Mouse (Mus musculus) midbrain, embryonic 16.5 days (tissue): ENCODE data around the gene Smpd4. TPM values are rescaled to one million over a fixed set of nuclear protein-coding genes. Genes with fewer than 3 reads are reported as not detected.

Source experiments
- ATAC-seq: fragments of 200-750 bp; cut with Nextera tagmentation; 2 replicates; pipeline ENCODE4 v1.8.0; 2017; ENCODE audit warnings: moderate TSS enrichment
- H3K27ac ChIP-seq: fragments of 300-500 bp; sonication (generic); 2 replicates; pipeline ENCODE4 v1.5.1; 2014; ENCODE audit warnings: mild to moderate bottlenecking, low read length, mixed read lengths
- H3K27me3 ChIP-seq: fragments of 300-500 bp; sonication (generic); 2 replicates; pipeline ENCODE4 v1.6.1; 2014; ENCODE audit warnings: low read depth, low read length, mixed read lengths; ENCODE audit not compliant: control insufficient read depth, insufficient read depth
- H3K36me3 ChIP-seq: fragments of 300-500 bp; sonication (generic); 2 replicates; pipeline ENCODE4 v1.6.1; 2014; ENCODE audit warnings: mild to moderate bottlenecking, low read length, moderate library complexity, mixed read lengths; ENCODE audit not compliant: control insufficient read depth, insufficient read depth
- H3K4me1 ChIP-seq: fragments of 300-500 bp; sonication (generic); 2 replicates; pipeline ENCODE4 v1.6.1; 2014; ENCODE audit warnings: mild to moderate bottlenecking, low read length, mixed read lengths; ENCODE audit not compliant: control insufficient read depth, insufficient read depth
- H3K4me2 ChIP-seq: fragments of 300-500 bp; sonication (generic); 2 replicates; pipeline ENCODE4 v1.6.1; 2014; ENCODE audit warnings: mild to moderate bottlenecking, low read length, mixed read lengths
- H3K4me3 ChIP-seq: fragments of 300-500 bp; sonication (generic); 2 replicates; pipeline ENCODE4 v1.5.1; 2014; ENCODE audit warnings: low read depth, mild to moderate bottlenecking, low read length, moderate library complexity, mixed read lengths
- H3K9ac ChIP-seq: fragments of 300-500 bp; sonication (generic); 2 replicates; pipeline ENCODE4 v1.6.1; 2014; ENCODE audit warnings: low read depth, low read length, mixed read lengths
- H3K9me3 ChIP-seq: fragments of 300-500 bp; sonication (generic); replicated peaks from 2 replicates; pipeline ENCODE4 v1.6.1; 2014; ENCODE audit warnings: mild to moderate bottlenecking, low read length, mixed read lengths; ENCODE audit not compliant: control insufficient read depth, poor library complexity, severe bottlenecking
- WGBS: fragments of 180-500 bp; shearing (Covaris S2); extraction: QIAGEN DNeasy Blood & Tissue Kit; methylation state at CpG from one replicate; pipeline ENCODE4 v1.1.7; 2014; 5-methylcytosine and 5-hydroxymethylcytosine counted together
- polyA plus RNA-seq: library from polyadenylated mRNA; unstranded; fragments of >200 nt; fragmentation: Nextera tagmentation; extraction: Ambion mirVana; gene quantifications from 2 replicates; pipeline ENCODE4 v1.2.1, GENCODE M21; 2015

Gene Smpd4
- 27.6 and 28.4 TPM in 2 replicates for polyA plus RNA-seq

DNA sequence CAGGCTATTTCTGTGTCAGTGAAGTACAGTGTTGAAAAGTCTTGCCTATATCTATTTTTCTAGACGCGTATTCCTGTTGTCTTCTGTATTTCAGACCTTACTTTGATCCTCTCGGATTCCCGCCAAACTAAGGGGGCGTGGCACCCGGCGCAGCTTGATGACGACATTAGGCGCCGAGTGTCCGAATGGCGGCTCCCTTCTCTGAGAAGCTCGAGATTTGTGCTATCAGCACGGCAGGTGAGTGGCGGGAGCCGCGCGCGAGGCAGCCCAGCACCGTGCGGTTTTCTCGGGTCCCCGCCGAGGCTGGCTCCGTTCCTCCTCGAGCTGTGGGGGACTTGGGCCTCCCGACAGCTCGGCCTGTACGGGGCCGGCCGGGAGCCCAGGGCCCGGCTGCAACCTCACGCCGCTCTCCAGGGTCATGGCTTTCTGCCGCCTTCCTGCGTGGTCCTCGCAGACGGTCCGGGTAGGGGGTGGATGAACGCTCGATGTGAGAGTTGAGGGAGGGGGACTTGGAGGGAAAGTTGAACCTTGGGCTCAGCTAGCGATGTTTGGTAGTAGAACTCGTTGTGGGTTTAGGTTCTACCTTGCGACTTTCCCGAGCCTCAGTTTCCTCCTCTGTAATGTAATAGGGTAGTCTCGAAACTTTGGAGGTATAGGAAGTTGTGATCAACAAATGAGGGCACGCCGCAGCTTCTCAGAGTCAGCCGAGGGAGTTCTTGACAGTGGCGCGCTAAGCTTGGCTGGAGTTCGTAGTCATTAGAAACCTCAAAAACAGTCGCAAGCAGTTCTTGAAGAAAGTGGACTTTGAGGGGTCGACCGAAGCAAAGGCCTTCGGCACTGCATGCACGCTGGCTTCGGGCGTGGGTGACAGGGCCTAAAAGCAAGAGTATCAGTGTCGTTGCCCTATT lies at the start of gene Smpd4:
TSS of gene Smpd4 (plus strand) at position 157 of the 908 bp plus-strand sequence.
- Histone ChIP-seq H3K9ac (peak within 1 kb of the TSS; percentile 81), H3K4me3 (peak within 1 kb of the TSS; percentile 67), H3K9me3 (no peaks in the 10 kb centered on the region), H3K27ac (peak within 1 kb of the TSS; percentile 50; the same call in 1 of the 2 replicates), H3K27me3 (no peaks in the 10 kb centered on the region; the same call in 1 of the 2 replicates), H3K4me2 (peak within 1 kb of the TSS; percentile 76), H3K36me3 (peaks cover 7% of the 10 kb centered on the region; the same call in 1 of the 2 replicates), H3K4me1 (peaks cover 9% of the 10 kb centered on the region)
- ATAC-seq: peak; percentile 85
- WGBS: 2% methylated on average over 60 of the region's 60 CpGs

GRCm38 (mm10) chr16:17575870-17576824 lies 43.0 kb upstream of the Smpd4 start:
- Histone ChIP-seq H3K27ac (peak overlapping the region; percentile 53), H3K4me2 (peak overlapping the region; percentile 53), H3K4me3 (peak overlapping the region; percentile 51), H3K9me3 (no peaks in the 10 kb centered on the region), H3K4me1 (peaks cover 6% of the 10 kb centered on the region; the same call in 1 of the 2 replicates), H3K36me3 (no peaks in the 10 kb centered on the region), H3K9ac (peak overlapping the region; percentile 73), H3K27me3 (0 out of 2 replicates have a peak, but pooled peaks cover 4% of the 10 kb centered on the region)
- ATAC-seq: peak; percentile 93
- WGBS: 13% methylated on average over 44 of the region's 45 CpGs

GRCm38 (mm10) chr16:17576825-17577215 lies 42.3 kb upstream of the Smpd4 start:
- Histone ChIP-seq H3K36me3 (no peaks in the 10 kb centered on the region), H3K27ac (no peak overlapping the region; the same call in 1 of the 2 replicates), H3K9me3 (no peaks in the 10 kb centered on the region), H3K4me3 (peak overlapping the region; percentile 51), H3K4me1 (peaks cover 6% of the 10 kb centered on the region; the same call in 1 of the 2 replicates), H3K27me3 (0 out of 2 replicates have a peak, but pooled peaks cover 4% of the 10 kb centered on the region), H3K9ac (peak overlapping the region; percentile 73), H3K4me2 (peak overlapping the region; percentile 53)
- 15% methylated on average over 8 of the region's 8 CpGs for WGBS
- 0 out of 2 replicates have a peak, but pooled peaks have one; percentile 9 for ATAC-seq

GRCm38 (mm10) chr16:17583064-17583463 lies 36.1 kb upstream of the Smpd4 start, which contains the start of gene Slc7a4:
Gene Slc7a4, minus strand, starts transcription at chr16:17583214.
- ATAC-seq: no peak
- H3K9me3 ChIP-seq: no peaks in the 10 kb centered on the region
- no peak within 1 kb of the TSS for H3K4me3 ChIP-seq
- 13% methylated on average over 8 of the region's 8 CpGs for WGBS
- no peak within 1 kb of the TSS for H3K4me2 ChIP-seq
- H3K27ac ChIP-seq: no peak within 1 kb of the TSS
- no peaks in the 10 kb centered on the region for H3K36me3 ChIP-seq
- no peaks in the 10 kb centered on the region for H3K4me1 ChIP-seq
- no peaks in the 10 kb centered on the region for H3K27me3 ChIP-seq
- no peak within 1 kb of the TSS for H3K9ac ChIP-seq

DNA sequence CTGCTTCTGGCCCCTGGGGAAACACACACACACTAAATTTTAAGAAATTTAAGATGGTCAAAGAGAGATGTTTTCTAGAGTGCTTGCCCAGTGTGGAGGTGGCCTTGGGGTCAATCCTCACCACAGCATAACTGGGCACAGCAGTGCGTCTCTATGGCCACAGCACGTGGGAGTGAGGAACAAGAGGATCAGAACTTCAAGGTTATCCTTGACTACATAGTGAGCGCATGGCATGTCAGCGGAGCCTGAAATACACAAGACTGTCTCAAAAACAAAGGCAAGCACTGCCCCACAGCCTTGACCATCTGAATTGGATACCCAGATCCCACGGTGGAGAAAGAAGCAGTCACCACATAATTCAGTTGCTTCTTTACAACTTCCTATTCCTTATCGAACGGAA lies 34.6 kb upstream of the Smpd4 start:
- H3K4me3 ChIP-seq: no peak overlapping the region
- ATAC-seq: no peak
- H3K4me2 ChIP-seq: no peak overlapping the region
- no peak overlapping the region for H3K9ac ChIP-seq
- WGBS: 84% methylated on average over 7 of the region's 7 CpGs
- no peaks in the 10 kb centered on the region for H3K27me3 ChIP-seq
- H3K9me3 ChIP-seq: no peaks in the 10 kb centered on the region
- H3K36me3 ChIP-seq: no peaks in the 10 kb centered on the region
- no peaks in the 10 kb centered on the region for H3K4me1 ChIP-seq
- no peak overlapping the region for H3K27ac ChIP-seq

GRCm38 (mm10) chr16:17590731-17591130 lies 28.4 kb upstream of the Smpd4 start:
- WGBS: 53% methylated on average over 2 of the region's 2 CpGs
- H3K27ac ChIP-seq: no peak overlapping the region
- no peaks in the 10 kb centered on the region for H3K36me3 ChIP-seq
- H3K4me1 ChIP-seq: no peaks in the 10 kb centered on the region
- H3K27me3 ChIP-seq: no peaks in the 10 kb centered on the region
- H3K9me3 ChIP-seq: no peaks in the 10 kb centered on the region
- no peak overlapping the region for H3K9ac ChIP-seq
- H3K4me3 ChIP-seq: no peak overlapping the region
- no peak overlapping the region for H3K4me2 ChIP-seq
- ATAC-seq: no peak

DNA sequence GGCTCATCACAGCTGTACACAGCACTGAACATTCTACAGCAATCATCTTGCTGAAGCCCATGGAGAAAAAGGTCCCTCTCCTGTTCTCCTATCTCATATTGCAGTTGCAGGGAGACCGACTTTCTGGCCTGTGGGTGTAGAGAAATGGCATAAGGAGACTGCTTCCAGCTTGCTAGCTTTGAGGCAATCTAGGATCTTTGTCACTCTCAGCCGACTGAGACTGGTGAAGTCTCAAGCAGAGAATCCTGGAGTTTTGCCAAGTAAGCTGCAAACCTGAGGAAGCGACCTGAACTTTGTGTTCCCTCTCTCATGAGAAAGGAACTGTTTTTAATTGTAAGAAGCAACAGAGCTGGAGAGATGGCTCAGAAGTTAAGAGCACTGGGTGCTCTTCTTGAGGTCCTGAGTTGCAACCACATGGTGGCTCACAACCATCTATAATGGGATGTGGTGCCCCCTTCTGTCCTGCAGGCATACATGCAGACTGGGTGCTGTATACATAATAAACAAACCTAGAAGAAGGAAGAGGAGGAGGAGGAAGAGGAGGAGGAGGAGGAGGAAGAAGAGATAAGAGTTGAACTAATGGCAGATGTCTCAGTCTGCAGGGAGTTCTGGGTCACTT lies 18.1 kb upstream of the Smpd4 start:
- Histone ChIP-seq H3K4me1 (no peaks in the 10 kb centered on the region), H3K36me3 (no peaks in the 10 kb centered on the region), H3K9ac (no peak overlapping the region), H3K27ac (no peak overlapping the region), H3K4me3 (no peak overlapping the region), H3K4me2 (no peak overlapping the region), H3K9me3 (no peaks in the 10 kb centered on the region), H3K27me3 (no peaks in the 10 kb centered on the region)
- no peak for ATAC-seq
- 65% methylated on average over 3 of the region's 3 CpGs for whole genome bisulfite sequencing

- WGBS: 40% methylated on average over 4 of the region's 4 CpGs
Measured at GRCm38 (mm10) chr16:17604941-17605340, 14.2 kb upstream of the Smpd4 start.

More at GRCm38 (mm10) chr16:17604941-17605340, 14.2 kb upstream of the Smpd4 start:
- Histone ChIP-seq H3K4me1 (no peaks in the 10 kb centered on the region), H3K9ac (no peak overlapping the region), H3K27me3 (no peaks in the 10 kb centered on the region), H3K36me3 (no peaks in the 10 kb centered on the region), H3K27ac (no peak overlapping the region), H3K4me2 (no peak overlapping the region), H3K4me3 (no peak overlapping the region), H3K9me3 (no peaks in the 10 kb centered on the region)
- ATAC-seq: no peak
